Mouse (Mus musculus): ENCODE data around the gene Copg1. TPM values are rescaled to one million over a fixed set of nuclear protein-coding genes. Genes with fewer than 3 reads are reported as not detected.

Gene Copg1
- total RNA-seq, 2 experiments from 2014 or later: 42.6 to 46.1 TPM

DNA sequence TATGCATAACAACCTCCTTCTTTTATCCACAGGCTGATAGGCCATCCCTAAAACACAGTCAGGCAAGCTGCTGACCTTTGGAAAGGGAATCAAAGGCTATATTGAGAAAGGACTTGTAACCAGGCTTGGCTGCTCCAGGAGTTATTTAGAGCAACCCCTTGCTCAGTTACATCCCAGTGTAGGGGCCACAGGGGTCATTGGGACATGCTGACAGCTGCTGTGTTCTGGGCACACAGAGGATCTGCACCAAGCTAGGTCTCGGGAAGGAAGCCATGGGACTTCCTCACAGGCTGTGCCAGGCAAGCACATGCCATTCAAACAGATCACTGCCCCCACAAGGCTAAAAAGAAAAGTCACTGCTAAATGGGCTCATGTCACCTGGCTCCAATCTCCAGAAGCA lies 14.5 kb upstream of the Copg1 start:
- DNase-seq (ENCODE audit: low spot score): no peak
- intact Hi-C loops (cut with DNase I): no loop called here

GRCm38 (mm10) chr6:87873963-87874362 lies 13.7 kb upstream of the Copg1 start:
- no peak for DNase-seq (ENCODE audit: low spot score)
- intact Hi-C loops (cut with DNase I): no loop called here

- intact Hi-C loops (cut with DNase I): no loop called here
- DNase-seq (ENCODE audit: low spot score): peak; percentile 63
These were observed 12.5 kb upstream of the Copg1 start for GRCm38 (mm10) chr6:87875083-87875482.

- no peak for DNase-seq (ENCODE audit: low spot score)
- intact Hi-C loops (cut with DNase I): no loop called here
These were observed 12.1 kb upstream of the Copg1 start for GRCm38 (mm10) chr6:87875562-87875961.

DNA sequence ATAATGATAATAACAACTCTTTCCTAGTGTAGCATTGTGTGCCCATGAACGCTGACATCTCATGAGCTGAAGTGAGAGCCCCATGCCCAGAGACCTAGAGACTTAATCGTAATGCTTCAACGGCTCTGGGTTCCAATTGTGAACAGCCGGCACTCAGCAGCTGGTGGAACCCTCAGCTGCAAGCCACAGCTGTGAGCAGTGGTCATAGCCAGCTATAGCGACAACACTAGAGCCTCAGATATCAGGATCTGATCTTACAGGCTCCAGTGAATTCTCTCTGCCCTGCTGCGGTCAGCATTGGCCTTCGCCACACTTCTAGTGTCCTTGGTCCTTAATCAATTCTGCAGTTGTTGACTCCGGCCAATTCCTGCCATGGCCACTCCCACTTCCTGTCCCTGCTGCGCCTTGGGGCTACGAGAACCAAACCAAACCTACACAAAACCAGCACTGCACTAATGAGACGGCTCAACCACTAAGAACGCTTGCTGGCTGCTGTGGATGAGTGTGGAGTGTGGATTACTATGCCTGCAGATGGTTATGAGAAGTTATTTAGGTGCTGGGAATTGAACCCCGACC lies 11.5 kb upstream of the Copg1 start:
- intact Hi-C loops (cut with DNase I): no loop called here
- DNase-seq (ENCODE audit: low spot score): peak; percentile 19

GRCm38 (mm10) chr6:87879010-87879409 lies 8.6 kb upstream of the Copg1 start:
- intact Hi-C loops (cut with DNase I): no loop called here
- DNase-seq (ENCODE audit: low spot score): no peak

GRCm38 (mm10) chr6:87879628-87880027 lies 8.0 kb upstream of the Copg1 start:
- intact Hi-C loops (cut with DNase I): no loop called here
- no peak for DNase-seq (ENCODE audit: low spot score)

DNA sequence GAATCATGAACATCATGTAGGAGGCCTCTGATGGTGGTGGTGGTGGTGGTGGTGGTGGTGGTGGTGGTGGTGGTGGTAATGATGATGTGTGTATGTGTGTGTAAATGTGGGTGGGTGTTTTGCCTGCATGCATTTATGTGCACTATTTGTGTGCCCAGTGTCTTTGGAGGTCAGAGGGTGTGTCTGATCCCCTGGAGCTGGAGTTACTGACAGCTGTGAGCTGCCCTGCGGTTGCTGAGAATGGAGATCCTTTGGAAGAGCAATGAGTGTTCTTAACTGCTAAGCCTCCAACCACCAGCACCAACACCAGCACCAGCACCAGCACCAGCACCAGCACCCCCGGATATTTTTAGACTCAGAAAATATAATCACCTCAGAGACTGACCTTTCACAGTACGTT lies 5.4 kb upstream of the Copg1 start:
- intact Hi-C loops (cut with DNase I): no loop called here

GRCm38 (mm10) chr6:87882816-87883215 lies 4.8 kb upstream of the Copg1 start:
- DNase-seq (ENCODE audit: low spot score): no peak
- intact Hi-C loops (cut with DNase I): no loop called here

More for the DNA sequence above, 5.4 kb upstream of the Copg1 start:
- DNase-seq (ENCODE audit: low spot score): no peak

DNA sequence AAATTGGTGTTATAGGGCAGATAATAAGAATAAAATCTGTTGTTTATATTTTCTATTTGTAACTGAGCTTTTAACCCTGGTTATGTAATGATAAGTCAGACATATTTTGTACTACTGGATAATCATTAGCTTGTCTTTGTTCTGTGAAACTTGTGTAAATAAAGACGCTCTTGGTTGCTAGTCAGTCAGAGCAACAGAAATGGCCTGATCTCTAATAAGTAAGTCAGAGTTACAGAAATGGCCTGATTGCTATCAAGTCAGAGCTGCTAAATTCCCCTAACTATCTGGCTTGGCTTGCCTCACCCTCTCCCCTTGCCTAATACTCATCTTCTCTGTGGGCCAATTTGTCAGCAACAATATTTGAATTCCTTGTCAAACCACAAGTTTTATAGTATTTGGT lies 893 bp upstream of the Copg1 start:
- intact Hi-C loops (cut with DNase I): loop anchor here (2.0 to 5.0 kb wide), 3 partner anchors 36 to 191 kb away; partner anchors contain the start of genes Cnbp, Gm45140 and Isy1
- DNase-seq (ENCODE audit: low spot score): no peak

- intact Hi-C loops (cut with DNase I): no loop called here
- no peak for DNase-seq (ENCODE audit: low spot score)
These were observed 6.3 kb downstream of the Copg1 start for GRCm38 (mm10) chr6:87893931-87894330.

DNA sequence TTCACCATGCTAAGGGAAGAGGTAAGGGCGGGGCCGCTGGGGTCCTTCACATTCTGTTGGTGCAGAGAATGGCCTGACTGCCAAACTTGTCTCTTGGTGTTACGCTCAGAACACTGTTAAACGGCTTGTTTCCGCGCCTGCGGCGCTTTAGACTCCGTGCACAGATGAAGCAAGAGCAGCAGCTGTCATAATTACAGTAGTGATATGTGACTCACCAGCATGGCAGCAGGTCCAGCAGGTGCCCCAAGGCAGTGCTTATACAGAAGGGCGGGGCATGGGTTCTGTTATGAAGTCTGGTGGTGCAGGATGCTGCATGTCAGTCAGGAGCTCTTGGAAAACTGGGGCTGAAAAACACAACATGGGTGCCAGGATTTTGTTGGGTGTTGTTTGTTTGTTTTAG lies 10.4 kb downstream of the Copg1 start:
- DNase-seq (ENCODE audit: low spot score): no peak
- intact Hi-C loops (cut with DNase I): loop anchor here (5.0 kb wide), 1 partner anchor 94 kb away; no protein-coding TSS in a partner anchor

DNA sequence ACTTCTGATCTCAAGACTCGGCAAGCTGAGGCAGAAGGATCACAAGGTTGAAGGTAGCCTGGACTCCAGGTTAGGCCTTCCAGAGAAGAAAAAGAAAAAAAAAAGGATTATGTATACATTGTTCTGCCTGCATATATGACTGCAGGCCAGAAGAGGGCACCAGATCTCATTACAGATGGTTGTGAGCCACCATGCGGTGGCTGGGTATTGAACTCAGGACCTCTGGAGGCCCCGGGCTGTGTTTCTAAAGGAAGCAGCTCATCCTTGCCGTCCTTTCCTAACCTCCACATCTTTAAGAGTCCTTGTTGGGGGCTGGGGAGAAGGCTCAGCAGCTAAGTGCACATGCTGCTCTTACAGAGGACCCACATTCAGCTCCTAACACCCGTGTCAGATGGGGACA lies 19.0 kb downstream of the Copg1 start:
- DNase-seq (ENCODE audit: low spot score): no peak
- intact Hi-C loops (cut with DNase I): no loop called here

GRCm38 (mm10) chr6:87909181-87909580 lies 21.6 kb downstream of the Copg1 start:
- intact Hi-C loops (cut with DNase I): no loop called here

GRCm38 (mm10) chr6:87911559-87911958 lies 23.9 kb downstream of the Copg1 start:
- DNase-seq (ENCODE audit: low spot score): no peak
- intact Hi-C loops (cut with DNase I): loop anchor here (5.0 to 10.0 kb wide), 6 partner anchors 71 to 603 kb away; partner anchors contain the start of genes H1fx and Sec61a1

More at GRCm38 (mm10) chr6:87909181-87909580, 21.6 kb downstream of the Copg1 start:
- DNase-seq (ENCODE audit: low spot score): no peak

GRCm38 (mm10) chr6:87913661-87914325 lies 26.2 kb downstream of the Copg1 start, which contains the start of gene Hmces:
Gene Hmces (plus strand): TSS chr6:87913935.
- intact Hi-C loops (cut with DNase I): loop anchor here (5.0 to 10.0 kb wide), 6 partner anchors 69 to 601 kb away; partner anchors contain the start of genes H1fx and Sec61a1
- peak; percentile 47 for DNase-seq (ENCODE audit: low spot score)

DNA sequence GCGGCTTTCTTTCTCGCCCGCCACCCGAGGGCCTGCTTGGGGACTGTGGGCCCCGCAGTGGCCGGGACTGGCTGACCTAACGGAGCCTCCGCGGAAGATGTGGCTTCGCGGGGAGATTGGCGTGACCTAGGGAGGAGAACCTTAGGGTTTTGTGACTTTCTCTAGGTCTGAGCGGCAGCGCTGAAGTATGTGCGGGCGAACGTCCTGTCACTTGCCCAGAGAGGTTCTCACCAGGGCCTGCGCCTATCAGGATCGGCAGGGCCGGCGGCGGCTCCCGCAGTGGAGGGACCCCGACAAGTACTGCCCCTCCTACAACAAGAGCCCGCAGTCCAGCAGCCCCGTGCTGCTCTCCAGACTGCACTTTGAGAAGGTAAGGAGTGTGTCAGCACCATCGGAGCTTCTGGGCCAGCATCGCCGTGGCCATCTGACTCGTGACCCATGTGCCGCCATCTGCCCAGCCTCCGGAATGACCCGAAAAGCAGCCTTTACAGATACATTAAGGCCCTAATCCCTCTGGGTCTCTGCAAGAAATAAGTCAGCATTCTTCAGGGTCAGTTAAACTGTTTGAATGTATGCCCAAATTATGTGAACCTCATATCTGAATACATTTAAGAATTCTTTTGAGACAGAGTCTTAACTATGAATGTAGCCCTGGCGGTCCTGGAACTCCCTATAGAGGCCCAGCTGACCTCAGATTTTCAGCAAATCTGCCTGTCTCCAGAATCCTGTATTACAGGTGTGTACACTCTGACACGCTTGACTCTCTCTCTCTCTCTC lies 26.9 kb downstream of the Copg1 start:
- intact Hi-C loops (cut with DNase I): loop anchor here (5.0 to 10.0 kb wide), 6 partner anchors 68 to 600 kb away; partner anchors contain the start of genes H1fx and Sec61a1
- DNase-seq (ENCODE audit: low spot score): peak; percentile 22

GRCm38 (mm10) chr6:87915939-87916338 lies 28.3 kb downstream of the Copg1 start:
- DNase-seq (ENCODE audit: low spot score): no peak
- intact Hi-C loops (cut with DNase I): loop anchor here (10.0 kb wide), 2 partner anchors 151 to 599 kb away; partner anchors contain the start of gene Sec61a1

- DNase-seq (ENCODE audit: low spot score): no peak
- intact Hi-C loops (cut with DNase I): no loop called here
These were observed 33.6 kb downstream of the Copg1 start for GRCm38 (mm10) chr6:87921201-87921600.

GRCm38 (mm10) chr6:87923624-87924023 lies 36.0 kb downstream of the Copg1 start:
- DNase-seq (ENCODE audit: low spot score): no peak
- intact Hi-C loops (cut with DNase I): no loop called here

Measured in heart, postnatal 25 days (tissue).